Mouse (Mus musculus): ENCODE measurements around the gene Serpina3m.
"Not testable (repeated sequence)": the region's sequence is repeated elsewhere in the genome, so short reads cannot be mapped to it uniquely, and the experiment has no call there.

DNA sequence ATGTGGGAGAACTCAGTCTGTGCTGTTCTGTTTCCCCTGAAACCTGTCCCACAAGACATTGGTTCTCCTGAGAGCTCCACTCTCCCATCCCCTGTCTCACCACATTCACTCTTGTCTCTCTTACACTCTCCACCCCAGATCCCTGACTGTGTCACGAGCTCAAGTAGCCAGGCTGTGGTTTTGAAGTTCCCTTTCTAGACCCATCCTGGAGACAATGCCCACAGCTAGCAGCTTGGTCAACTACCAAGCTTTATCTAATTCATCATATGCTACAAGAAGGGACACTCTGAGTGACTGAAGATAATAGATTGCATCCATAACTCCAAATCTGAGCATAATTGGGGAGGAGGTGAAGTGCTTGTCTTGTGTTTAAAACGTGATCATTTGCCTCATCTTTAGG is 52.8 kb downstream of the Serpina3m start:
- not testable (repeated sequence) for TF ChIP-seq EP300, CTCF (IDR thresholded peaks at IDR 0.05)
